Mouse (Mus musculus): ENCODE results near the gene Msmb.
A peak's percentile ranks its signal among the peaks of the same experiment; 100 is the strongest.
"Not testable (repeated sequence)": the region's sequence is repeated elsewhere in the genome, so short reads cannot be mapped to it uniquely, and the experiment has no call there.

Gene Msmb

GRCm38 (mm10) chr14:32146578-32146977 lies 4.8 kb downstream of the Msmb start:
- DNase-seq, result no peak

- DNase-seq, result no peak
Observed at GRCm38 (mm10) chr14:32150872-32151271, 9.0 kb downstream of the Msmb start.

GRCm38 (mm10) chr14:32152243-32152965 lies 10.6 kb downstream of the Msmb start:
- no peak for DNase-seq

- DNase-seq, result peak in 1 of 2 experiments; percentile 12
Observed at GRCm38 (mm10) chr14:32153156-32153555, 11.3 kb downstream of the Msmb start.

- no peak for DNase-seq
Observed at GRCm38 (mm10) chr14:32154758-32155157, 12.9 kb downstream of the Msmb start.

GRCm38 (mm10) chr14:32159150-32159670 lies 17.4 kb downstream of the Msmb start:
- DNase-seq, result no peak

- DNase-seq, result peak; percentile 98 to 99
Observed at GRCm38 (mm10) chr14:32159690-32160246, 17.9 kb downstream of the Msmb start, which contains the start of gene Ncoa4. Gene Ncoa4 (plus strand): TSS chr14:32159865.

GRCm38 (mm10) chr14:32160563-32160962 lies 18.7 kb downstream of the Msmb start:
- peak in 1 of 2 experiments; percentile 12 for DNase-seq

GRCm38 (mm10) chr14:32161090-32161885 lies 19.5 kb downstream of the Msmb start:
- no peak for DNase-seq

- no peak for DNase-seq
Observed at GRCm38 (mm10) chr14:32162231-32162630, 20.4 kb downstream of the Msmb start.

- no peak for DNase-seq
Observed at GRCm38 (mm10) chr14:32163203-32163888, 21.5 kb downstream of the Msmb start.

- DNase-seq, result no peak
Observed at GRCm38 (mm10) chr14:32164173-32165051, 22.6 kb downstream of the Msmb start.

GRCm38 (mm10) chr14:32165278-32166061 lies 23.6 kb downstream of the Msmb start:
- DNase-seq, result peak; percentile 91 to 95

- no peak for DNase-seq
Observed at GRCm38 (mm10) chr14:32166062-32166441, 24.2 kb downstream of the Msmb start.

- DNase-seq, result no peak
Observed at GRCm38 (mm10) chr14:32166840-32167239, 25.0 kb downstream of the Msmb start.

GRCm38 (mm10) chr14:32167326-32167725 lies 25.5 kb downstream of the Msmb start:
- DNase-seq, result no peak

- DNase-seq, result no peak
Observed at GRCm38 (mm10) chr14:32168653-32169231, 26.9 kb downstream of the Msmb start.

GRCm38 (mm10) chr14:32170137-32170536 lies 28.3 kb downstream of the Msmb start:
- no peak for DNase-seq

GRCm38 (mm10) chr14:32175310-32175709 lies 33.5 kb downstream of the Msmb start:
- DNase-seq, result no peak

GRCm38 (mm10) chr14:32176590-32176989 lies 34.8 kb downstream of the Msmb start:
- DNase-seq, result not testable (repeated sequence)

Data from cerebellum, postnatal 25 days (tissue).